In the genomic region with DNA sequence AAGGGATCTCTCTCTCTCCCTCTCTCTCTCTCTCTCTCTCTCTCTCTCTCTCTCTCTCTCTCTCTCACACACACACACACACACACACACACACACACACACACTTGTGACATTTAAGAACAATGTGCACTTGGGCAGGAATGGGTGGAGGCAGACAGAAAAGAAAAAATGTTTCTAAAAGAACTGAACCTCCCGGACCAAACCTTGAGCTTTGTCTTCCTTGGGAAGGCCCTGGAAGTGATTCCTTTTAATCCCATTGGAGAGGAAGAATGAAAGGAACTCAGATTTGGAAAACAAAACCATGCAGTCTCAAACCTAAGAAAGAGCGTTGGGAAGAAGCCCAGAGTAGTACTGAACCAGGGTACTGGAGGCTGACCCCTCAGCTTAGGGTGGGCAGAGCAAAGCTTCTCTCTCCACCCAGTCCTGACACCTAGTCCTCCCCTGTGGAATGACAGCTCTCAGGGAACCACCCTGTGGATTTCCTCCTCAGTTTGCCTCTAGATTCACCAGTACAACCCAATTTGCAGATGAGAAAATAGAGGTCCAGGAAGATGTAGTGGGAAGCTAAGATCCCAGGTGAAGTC, we compare ENCODE assay signal across 12 mouse cellular contexts.
A peak's percentile ranks its signal among the peaks of the same experiment; 100 is the strongest.
DNase-seq lines count a peak whose midpoint lies in the region; ATAC-seq and TF ChIP-seq lines count a peak whose summit lies in the region.
"Had no signal": no experiment of that assay in that cellular context is flagged by ENCODE, and none has a peak within 500 bp of the region (broad histone marks: within the 10 kb centered on the region; RNA-seq: fewer than 3 reads in every experiment).

No protein-coding gene starts in this region.

- no peaks in the 10 kb centered on the region for H3K9me3 ChIP-seq in lung, embryonic 14.5 days (ENCODE audit: low read depth, low read length)
- no peaks in the 10 kb centered on the region for H3K9me3 ChIP-seq in forebrain, embryonic 12.5 days
- no peaks in the 10 kb centered on the region for H3K9me3 ChIP-seq in hindbrain, embryonic 16.5 days (ENCODE audit: control insufficient read depth, low read length)
- H3K9me3 ChIP-seq in neural tube, embryonic 14.5 days (ENCODE audit: control insufficient read depth, low read length), result no peaks in the 10 kb centered on the region

- no peaks in the 10 kb centered on the region for H3K4me1 ChIP-seq in lung, embryonic 14.5 days (ENCODE audit: insufficient read depth)
- peaks cover 45% of the 10 kb centered on the region for H3K4me1 ChIP-seq in forebrain, embryonic 12.5 days
- H3K4me1 ChIP-seq in hindbrain, embryonic 16.5 days (ENCODE audit: control insufficient read depth, insufficient read depth, low read depth, low read length), result peaks cover 5% of the 10 kb centered on the region
- no peaks in the 10 kb centered on the region for H3K4me1 ChIP-seq in neural tube, embryonic 14.5 days (ENCODE audit: control insufficient read depth, insufficient read depth, low read length)

- no peak overlapping the region for H3K9ac ChIP-seq in lung, embryonic 14.5 days
- H3K9ac ChIP-seq in forebrain, embryonic 12.5 days, result no peak overlapping the region
- H3K9ac ChIP-seq in hindbrain, embryonic 16.5 days (ENCODE audit: low read depth, low read length), result no peak overlapping the region
- no peak overlapping the region for H3K9ac ChIP-seq in neural tube, embryonic 14.5 days (replicated peaks; ENCODE audit: low read depth, low read length)

- no peak overlapping the region for H3K4me2 ChIP-seq in lung, embryonic 14.5 days
- no peak overlapping the region for H3K4me2 ChIP-seq in forebrain, embryonic 12.5 days
- no peak overlapping the region for H3K4me2 ChIP-seq in hindbrain, embryonic 16.5 days (ENCODE audit: low read length)
- no peak overlapping the region for H3K4me2 ChIP-seq in neural tube, embryonic 14.5 days (ENCODE audit: low read depth, low read length)

- H3K4me3 ChIP-seq in lung, embryonic 14.5 days (ENCODE audit: low read depth, low read length), result no peak overlapping the region
- H3K4me3 ChIP-seq in forebrain, embryonic 12.5 days (replicated peaks), result no peak overlapping the region
- H3K4me3 ChIP-seq in hindbrain, embryonic 16.5 days (ENCODE audit: low read length), result no peak overlapping the region
- no peak overlapping the region for H3K4me3 ChIP-seq in neural tube, embryonic 14.5 days (ENCODE audit: low read depth, low read length)
- H3K4me3 ChIP-seq: layer of hippocampus, adult 2 months had no signal

- intact Hi-C loops in left cerebral cortex, postnatal 25 days (cut with DNase I), result no loop called here

- no peak for DNase-seq in lung, embryonic 14.5 days
- no peak for DNase-seq in lung, postnatal 25 days (ENCODE audit: low spot score)
- no peak for DNase-seq in left cerebral cortex, adult 11 months (ENCODE audit: low spot score)
- DNase-seq in left cerebral cortex, postnatal 25 days (ENCODE audit: low spot score in 2 of 2), result no peak
- DNase-seq in liver, result no peak
- DNase-seq: kidney, adult 9 months; lung, adult 2 months; spleen, adult 18-20 months had no signal

- WGBS in lung, embryonic 14.5 days, result 57% methylated on average over 2 of the region's 2 CpGs
- WGBS in forebrain, embryonic 12.5 days, result 17% methylated on average over 2 of the region's 2 CpGs
- WGBS in hindbrain, embryonic 16.5 days, result 18% methylated on average over 2 of the region's 2 CpGs
- 6% methylated on average over 2 of the region's 2 CpGs for WGBS in neural tube, embryonic 14.5 days

- H3K27me3 ChIP-seq in lung, embryonic 14.5 days (ENCODE audit: insufficient read depth, low read length), result no peaks in the 10 kb centered on the region
- H3K27me3 ChIP-seq in forebrain, embryonic 12.5 days, result no peaks in the 10 kb centered on the region
- H3K27me3 ChIP-seq in hindbrain, embryonic 16.5 days (replicated peaks; ENCODE audit: control insufficient read depth, insufficient read depth, low read length), result no peaks in the 10 kb centered on the region
- H3K27me3 ChIP-seq in neural tube, embryonic 14.5 days (ENCODE audit: control insufficient read depth, insufficient read depth, low read length), result no peaks in the 10 kb centered on the region

- no peaks in the 10 kb centered on the region for H3K36me3 ChIP-seq in lung, embryonic 14.5 days (ENCODE audit: insufficient read depth)
- no peaks in the 10 kb centered on the region for H3K36me3 ChIP-seq in forebrain, embryonic 12.5 days (replicated peaks)
- no peaks in the 10 kb centered on the region for H3K36me3 ChIP-seq in hindbrain, embryonic 16.5 days (ENCODE audit: control insufficient read depth, insufficient read depth, low read length)
- no peaks in the 10 kb centered on the region for H3K36me3 ChIP-seq in neural tube, embryonic 14.5 days (ENCODE audit: control insufficient read depth, insufficient read depth, low read length)

- no peak for ATAC-seq in lung, embryonic 14.5 days (ENCODE audit: insufficient read depth)
- peak; percentile 63 for ATAC-seq in forebrain, embryonic 12.5 days (ENCODE audit: low FRiP score)
- peak; percentile 76 for ATAC-seq in hindbrain, embryonic 16.5 days
- ATAC-seq in neural tube, embryonic 14.5 days (ENCODE audit: low read depth), result peak; percentile 62; the same call in 1 of the 2 replicates

- H3K27ac ChIP-seq in lung, embryonic 14.5 days (ENCODE audit: low read depth), result peak overlapping the region; percentile 44; the same call in 1 of the 2 replicates
- H3K27ac ChIP-seq in forebrain, embryonic 12.5 days, result peak overlapping the region; percentile 89
- peak overlapping the region; percentile 4; the same call in 1 of the 2 replicates for H3K27ac ChIP-seq in hindbrain, embryonic 16.5 days (ENCODE audit: low read depth, low read length)
- peak overlapping the region; percentile 68 for H3K27ac ChIP-seq in neural tube, embryonic 14.5 days (ENCODE audit: low read depth, low read length)

- TF ChIP-seq CTCF in lung, embryonic 14.5 days (IDR thresholded peaks at IDR 0.05; ENCODE audit: low read depth), result no peak

Comparison
In these comparisons a context has a peak if more than half of its experiments do, and no peak if none do; other contexts are left out.
1. H3K27ac ChIP-seq: peak in every context shown above with its lines; median percentile 89 in forebrain, embryonic 12.5 days; 68 in neural tube, embryonic 14.5 days; 44 in lung, embryonic 14.5 days; 4 in hindbrain, embryonic 16.5 days.